Mouse (Mus musculus): ENCODE measurements around the gene Ctns.

The Ctns gene

GRCm38 (mm10) chr11:73137591-73138501, 61.0 kb downstream of the Ctns start, which contains the start of gene Haspin:
Gene Haspin, minus strand, starts transcription at chr11:73138294.
- peak; percentile 71 for DNase-seq (ENCODE audit: low spot score)

DNA sequence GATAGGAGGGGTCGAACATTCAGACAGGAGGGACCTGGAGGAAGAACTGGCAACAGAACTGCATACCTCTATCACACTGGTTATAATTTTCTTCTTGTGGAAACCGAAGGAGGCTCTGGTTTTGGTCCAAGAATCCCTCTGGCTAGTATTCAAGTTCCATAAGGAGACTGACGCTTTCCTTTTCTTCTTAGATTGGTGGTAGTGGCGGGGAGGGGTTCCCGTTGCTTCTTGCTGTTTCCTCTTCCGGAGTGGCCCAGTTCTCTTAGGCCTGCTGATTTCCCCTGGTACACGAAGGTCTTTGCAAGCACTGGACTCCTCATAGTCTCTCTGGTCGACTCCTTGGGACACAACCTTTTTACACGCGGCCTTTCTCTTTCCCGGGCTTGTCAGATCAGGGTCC, 61.7 kb downstream of the Ctns start:
- no peak for DNase-seq (ENCODE audit: low spot score)

DNA sequence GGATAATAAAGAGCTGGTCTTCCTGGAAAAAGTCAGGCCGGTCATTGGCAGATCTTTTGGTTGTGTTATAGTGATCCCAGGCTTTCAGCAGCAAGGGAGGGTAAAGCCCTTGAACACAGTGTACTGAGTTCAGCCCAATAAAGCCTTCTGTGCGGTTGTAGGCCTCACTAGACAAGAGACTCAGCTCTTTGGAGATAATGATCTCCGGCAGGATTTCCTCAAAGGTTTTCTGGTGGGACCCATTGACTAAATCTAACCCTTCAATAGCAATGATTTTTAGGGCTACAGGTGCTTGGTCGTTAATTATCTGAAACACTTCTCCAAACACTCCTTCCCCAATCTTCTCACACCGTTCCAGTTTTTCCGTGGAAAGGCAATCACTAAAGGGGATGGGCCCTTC, 62.3 kb downstream of the Ctns start:
- DNase-seq (ENCODE audit: low spot score): no peak

DNA sequence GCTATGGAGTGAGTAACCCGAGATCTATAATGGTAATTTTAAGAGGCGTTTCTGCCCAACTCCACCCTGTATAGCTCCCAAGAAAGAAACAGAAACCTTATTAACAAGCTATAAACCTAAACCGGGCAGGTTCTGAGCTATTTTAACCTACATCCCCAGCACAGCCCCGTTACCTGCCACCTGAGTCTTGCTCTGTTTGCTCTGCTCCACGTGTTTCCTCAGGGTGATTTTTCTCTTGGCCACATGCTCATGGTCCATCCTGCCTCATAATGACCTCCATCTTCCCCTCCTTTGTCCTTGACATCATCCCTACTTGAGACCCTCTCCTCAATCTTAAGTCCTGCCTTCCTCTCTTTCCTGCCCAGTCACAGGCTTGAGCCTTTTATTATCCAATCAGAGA, 64.6 kb downstream of the Ctns start:
- no peak for DNase-seq (ENCODE audit: low spot score)
